Mouse (Mus musculus) lung, postnatal 0 days (tissue): ENCODE measurements around the gene Strap. TPM values are rescaled to one million over a fixed set of nuclear protein-coding genes. Genes with fewer than 3 reads are reported as not detected.

Experiments
- ATAC-seq: fragments of 200-750 bp; cut with Nextera tagmentation; 2 replicates; pipeline ENCODE4 v1.8.0; 2017; ENCODE audit warnings: moderate library complexity
- DNase-seq: peaks from one replicate; pipeline ENCODE4 v3.0.0-alpha.2; 2016; ENCODE audit warnings: low spot score
- H3K27ac ChIP-seq: fragments of 300-500 bp; sonication (generic); 2 replicates; pipeline ENCODE4 v1.5.1; 2014; ENCODE audit warnings: antibody characterized with exemption, mild to moderate bottlenecking, low read length, mixed read lengths
- H3K27me3 ChIP-seq: fragments of 300-500 bp; sonication (generic); replicated peaks from 2 replicates; pipeline ENCODE4 v1.6.1; 2014; ENCODE audit warnings: low read length, mixed read lengths; ENCODE audit not compliant: insufficient read depth
- H3K36me3 ChIP-seq: fragments of 300-500 bp; sonication (generic); 2 replicates; pipeline ENCODE4 v1.6.1; 2014; ENCODE audit warnings: low read length, mixed read lengths; ENCODE audit not compliant: insufficient read depth
- H3K4me1 ChIP-seq: fragments of 300-500 bp; sonication (generic); 2 replicates; pipeline ENCODE4 v1.6.1; 2014; ENCODE audit warnings: antibody characterized with exemption, low read depth, low read length, mixed read lengths; ENCODE audit not compliant: insufficient read depth
- H3K4me2 ChIP-seq: fragments of 300-500 bp; sonication (generic); replicated peaks from 2 replicates; pipeline ENCODE4 v1.6.1; 2014; ENCODE audit warnings: low read depth, mild to moderate bottlenecking, low read length, moderate library complexity, mixed read lengths
- H3K4me3 ChIP-seq: fragments of 300-500 bp; sonication (generic); 2 replicates; pipeline ENCODE4 v1.5.1; 2014; ENCODE audit warnings: low read depth, low read length
- H3K9ac ChIP-seq: fragments of 300-500 bp; sonication (generic); replicated peaks from 2 replicates; pipeline ENCODE4 v1.6.1; 2014; ENCODE audit warnings: low read depth, mild to moderate bottlenecking
- H3K9me3 ChIP-seq: fragments of 300-500 bp; sonication (generic); 2 replicates; pipeline ENCODE4 v1.6.1; 2016; ENCODE audit warnings: low read length, mixed read lengths
- CTCF ChIP-seq: IDR thresholded peaks from 2 replicates; pipeline ENCODE4 v1.5.1; 2016; ENCODE audit warnings: antibody characterized with exemption, mild to moderate bottlenecking
- EP300 ChIP-seq: IDR thresholded peaks from 2 replicates; pipeline ENCODE4 v1.6.1; 2016; ENCODE audit warnings: antibody characterized with exemption, mild to moderate bottlenecking, control low read depth
- WGBS: fragments of 180-500 bp; shearing (Covaris S2); extraction: QIAGEN DNeasy Blood & Tissue Kit; methylation state at CpG from one replicate; pipeline ENCODE4 v1.1.7; 2014; 5-methylcytosine and 5-hydroxymethylcytosine counted together
- polyA plus RNA-seq: library from polyadenylated mRNA; unstranded; fragments of >200 nt; fragmentation: Nextera tagmentation; extraction: Ambion mirVana; gene quantifications from 2 replicates; pipeline ENCODE4 v1.2.1, GENCODE M21; 2015

The Strap gene
- polyA plus RNA-seq, 1 experiment from 2014 or later: 68.5 TPM

GRCm38 (mm10) chr6:137783899-137784637, 49.2 kb downstream of the Strap start:
- no peaks in the 10 kb centered on the region for H3K4me1 ChIP-seq
- H3K9me3 ChIP-seq: no peaks in the 10 kb centered on the region
- H3K36me3 ChIP-seq: no peaks in the 10 kb centered on the region
- H3K4me3 ChIP-seq: no peak overlapping the region
- ATAC-seq (no peak), DNase-seq (no peak)
- no peaks in the 10 kb centered on the region for H3K27me3 ChIP-seq
- no peak overlapping the region for H3K4me2 ChIP-seq
- H3K27ac ChIP-seq: no peak overlapping the region
- H3K9ac ChIP-seq: no peak overlapping the region
- 67% methylated on average over 7 of the region's 7 CpGs for WGBS
- TF ChIP-seq EP300: no peak
- TF ChIP-seq CTCF: no peak

GRCm38 (mm10) chr6:137788976-137789590, 54.2 kb downstream of the Strap start:
- Histone ChIP-seq H3K9ac (no peak overlapping the region), H3K9me3 (no peaks in the 10 kb centered on the region), H3K4me3 (no peak overlapping the region), H3K27ac (no peak overlapping the region), H3K36me3 (no peaks in the 10 kb centered on the region), H3K27me3 (no peaks in the 10 kb centered on the region), H3K4me1 (no peaks in the 10 kb centered on the region), H3K4me2 (no peak overlapping the region)
- DNase-seq (no peak), ATAC-seq (no peak)
- TF ChIP-seq CTCF: no peak
- TF ChIP-seq EP300: no peak
- 61% methylated on average over 9 of the region's 9 CpGs for WGBS

GRCm38 (mm10) chr6:137789658-137790057, 54.8 kb downstream of the Strap start:
- Histone ChIP-seq H3K9me3 (no peaks in the 10 kb centered on the region), H3K4me3 (no peak overlapping the region), H3K27ac (no peak overlapping the region), H3K36me3 (no peaks in the 10 kb centered on the region), H3K4me1 (no peaks in the 10 kb centered on the region), H3K9ac (no peak overlapping the region), H3K4me2 (no peak overlapping the region), H3K27me3 (no peaks in the 10 kb centered on the region)
- TF ChIP-seq CTCF (no peak), EP300 (no peak)
- ATAC-seq (no peak), DNase-seq (no peak)
- WGBS: 62% methylated on average over 2 of the region's 2 CpGs

- Histone ChIP-seq H3K9me3 (no peaks in the 10 kb centered on the region), H3K4me1 (no peaks in the 10 kb centered on the region), H3K4me3 (no peak overlapping the region), H3K9ac (no peak overlapping the region), H3K4me2 (no peak overlapping the region), H3K27ac (no peak overlapping the region), H3K36me3 (no peaks in the 10 kb centered on the region), H3K27me3 (no peaks in the 10 kb centered on the region)
- DNase-seq: no peak
- WGBS: 45% methylated on average over 2 of the region's 2 CpGs
- ATAC-seq: no peak
- TF ChIP-seq EP300: no peak
Measured at GRCm38 (mm10) chr6:137795494-137795893, 60.6 kb downstream of the Strap start.

GRCm38 (mm10) chr6:137796596-137797567, 62.0 kb downstream of the Strap start:
- Histone ChIP-seq H3K36me3 (no peaks in the 10 kb centered on the region), H3K27me3 (no peaks in the 10 kb centered on the region), H3K4me3 (no peak overlapping the region), H3K4me2 (no peak overlapping the region), H3K4me1 (no peaks in the 10 kb centered on the region), H3K9me3 (no peaks in the 10 kb centered on the region), H3K27ac (no peak overlapping the region), H3K9ac (no peak overlapping the region)
- peak; percentile 51 for DNase-seq
- TF ChIP-seq EP300: no peak
- TF ChIP-seq CTCF: peak; percentile 76
- ATAC-seq: no peak
- WGBS: 73% methylated on average over 29 of the region's 29 CpGs

GRCm38 (mm10) chr6:137799253-137799652, 64.4 kb downstream of the Strap start:
- no peak overlapping the region for H3K9ac ChIP-seq
- H3K4me3 ChIP-seq: no peak overlapping the region
- TF ChIP-seq CTCF: no peak
- TF ChIP-seq EP300: no peak
- H3K27ac ChIP-seq: no peak overlapping the region
- H3K4me2 ChIP-seq: no peak overlapping the region
- no peaks in the 10 kb centered on the region for H3K4me1 ChIP-seq
- H3K9me3 ChIP-seq: no peaks in the 10 kb centered on the region
- H3K36me3 ChIP-seq: no peaks in the 10 kb centered on the region
- DNase-seq (no peak), ATAC-seq (no peak)
- 57% methylated on average over 9 of the region's 9 CpGs for WGBS
- no peaks in the 10 kb centered on the region for H3K27me3 ChIP-seq

Other genes starting within 250 kb of the Strap start
- 24.4 and 27.8 TPM in 2 replicates for gene Eps8, start 80.2 kb upstream of the Strap start, polyA plus RNA-seq
- 29.4 and 30.7 TPM in 2 replicates for gene Dera, start 19.5 kb downstream of the Strap start, polyA plus RNA-seq